Mouse (Mus musculus): ENCODE measurements around the gene Gtf2ird2. TPM values are rescaled to one million over a fixed set of nuclear protein-coding genes. Genes with fewer than 3 reads are reported as not detected.

Gtf2ird2 gene
- polyA plus RNA-seq, 1 experiment: 7.1 TPM

- Histone ChIP-seq H3K27ac (ENCODE audit: insufficient read depth, low read length) (no peak overlapping the region), H3K4me3 (ENCODE audit: insufficient read depth, low read length) (no peak overlapping the region), H3K4me1 (ENCODE audit: control insufficient read depth, insufficient read depth, low read length) (no peaks in the 10 kb centered on the region)
- TF ChIP-seq CTCF (IDR thresholded peaks at IDR 0.05; ENCODE audit: borderline replicate concordance, insufficient read depth, low read length) (no peak), POLR2A (IDR thresholded peaks at IDR 0.05; ENCODE audit: low read depth, low read length) (no peak)
Measured at GRCm38 (mm10) chr5:134241831-134242230, 58.0 kb downstream of the Gtf2ird2 start.

GRCm38 (mm10) chr5:134243661-134244436, 60.0 kb downstream of the Gtf2ird2 start:
- H3K4me3 ChIP-seq (ENCODE audit: insufficient read depth, low read length): no peak overlapping the region
- H3K27ac ChIP-seq (ENCODE audit: insufficient read depth, low read length): no peak overlapping the region
- TF ChIP-seq POLR2A (IDR thresholded peaks at IDR 0.05; ENCODE audit: low read depth, low read length) (no peak), CTCF (IDR thresholded peaks at IDR 0.05; ENCODE audit: borderline replicate concordance, insufficient read depth, low read length) (no peak)
- H3K4me1 ChIP-seq (ENCODE audit: control insufficient read depth, insufficient read depth, low read length): no peaks in the 10 kb centered on the region

- H3K4me3 ChIP-seq (ENCODE audit: insufficient read depth, low read length): no peak overlapping the region
- no peak overlapping the region for H3K27ac ChIP-seq (ENCODE audit: insufficient read depth, low read length)
- no peak for TF ChIP-seq CTCF (IDR thresholded peaks at IDR 0.05; ENCODE audit: borderline replicate concordance, insufficient read depth, low read length)
- no peak for TF ChIP-seq POLR2A (IDR thresholded peaks at IDR 0.05; ENCODE audit: low read depth, low read length)
- H3K4me1 ChIP-seq (ENCODE audit: control insufficient read depth, insufficient read depth, low read length): no peaks in the 10 kb centered on the region
Measured at GRCm38 (mm10) chr5:134244890-134245289, 61.1 kb downstream of the Gtf2ird2 start.

GRCm38 (mm10) chr5:134246146-134246545, 62.3 kb downstream of the Gtf2ird2 start:
- TF ChIP-seq POLR2A (IDR thresholded peaks at IDR 0.05; ENCODE audit: low read depth, low read length) (no peak), CTCF (IDR thresholded peaks at IDR 0.05; ENCODE audit: borderline replicate concordance, insufficient read depth, low read length) (no peak)
- Histone ChIP-seq H3K4me3 (ENCODE audit: insufficient read depth, low read length) (no peak overlapping the region), H3K27ac (ENCODE audit: insufficient read depth, low read length) (no peak overlapping the region), H3K4me1 (ENCODE audit: control insufficient read depth, insufficient read depth, low read length) (no peaks in the 10 kb centered on the region)

DNA sequence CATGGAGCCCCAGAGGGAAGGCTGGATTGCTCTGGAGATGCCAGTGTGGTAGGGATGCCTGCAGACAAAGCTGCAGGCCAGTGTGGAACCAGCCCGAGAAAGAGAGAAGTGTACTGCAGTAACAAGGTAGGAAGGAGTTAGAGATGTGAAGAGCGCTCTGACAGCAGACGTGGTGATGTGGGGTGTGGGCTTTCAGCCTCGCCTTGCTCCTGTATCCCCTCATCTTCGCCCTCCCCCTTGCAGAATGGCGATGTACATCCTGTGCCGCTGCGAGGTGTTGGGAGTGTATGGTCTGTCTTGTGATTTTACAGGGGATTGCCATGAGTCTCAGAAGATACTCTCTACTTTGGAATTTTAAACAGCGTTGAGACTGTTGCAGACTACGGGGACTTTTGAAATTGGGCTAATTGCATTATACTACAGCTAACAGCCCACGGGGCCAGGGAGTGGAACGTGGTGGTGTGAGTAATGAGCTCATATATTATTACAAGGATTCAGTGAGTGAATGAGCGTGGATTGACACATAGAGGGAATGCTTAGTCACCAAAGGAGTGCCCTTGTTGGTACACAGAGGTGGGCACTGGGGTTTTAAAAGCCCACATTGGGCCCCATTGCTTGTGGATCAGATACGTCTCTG, 64.9 kb downstream of the Gtf2ird2 start:
- no peak for TF ChIP-seq POLR2A (IDR thresholded peaks at IDR 0.05; ENCODE audit: low read depth, low read length)
- no peak for TF ChIP-seq CTCF (IDR thresholded peaks at IDR 0.05; ENCODE audit: borderline replicate concordance, insufficient read depth, low read length)
- no peak overlapping the region for H3K27ac ChIP-seq (ENCODE audit: insufficient read depth, low read length)
- H3K4me3 ChIP-seq (ENCODE audit: insufficient read depth, low read length): no peak overlapping the region
- no peaks in the 10 kb centered on the region for H3K4me1 ChIP-seq (ENCODE audit: control insufficient read depth, insufficient read depth, low read length)

DNA sequence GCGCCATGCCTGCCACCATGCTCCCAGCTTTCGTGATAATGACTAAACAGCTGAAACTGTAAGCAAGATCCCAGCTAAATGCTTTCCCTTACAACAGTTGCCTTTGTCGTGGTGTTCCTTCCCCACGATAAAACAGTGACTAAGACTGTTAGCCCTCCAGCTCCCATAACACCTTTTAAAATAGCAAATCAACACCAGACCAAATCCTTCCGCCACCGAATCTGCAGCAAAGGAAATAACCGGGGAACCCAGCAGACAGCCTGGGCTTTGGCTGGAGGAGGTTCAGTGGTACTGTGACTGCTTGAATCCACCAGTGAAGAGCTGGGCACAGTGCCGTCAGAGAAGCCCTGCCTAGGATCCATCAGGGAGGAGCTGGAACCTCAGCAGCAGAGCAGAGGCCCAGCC, 65.4 kb downstream of the Gtf2ird2 start:
- H3K27ac ChIP-seq (ENCODE audit: insufficient read depth, low read length): no peak overlapping the region; the same call in 1 of the 2 replicates
- H3K4me3 ChIP-seq (ENCODE audit: insufficient read depth, low read length): no peak overlapping the region
- H3K4me1 ChIP-seq (ENCODE audit: control insufficient read depth, insufficient read depth, low read length): no peaks in the 10 kb centered on the region
- no peak for TF ChIP-seq POLR2A (IDR thresholded peaks at IDR 0.05; ENCODE audit: low read depth, low read length)
- TF ChIP-seq CTCF (IDR thresholded peaks at IDR 0.05; ENCODE audit: borderline replicate concordance, insufficient read depth, low read length): no peak

- TF ChIP-seq POLR2A (IDR thresholded peaks at IDR 0.05; ENCODE audit: low read depth, low read length) (no peak), CTCF (IDR thresholded peaks at IDR 0.05; ENCODE audit: borderline replicate concordance, insufficient read depth, low read length) (no peak)
- Histone ChIP-seq H3K4me3 (ENCODE audit: insufficient read depth, low read length) (no peak overlapping the region), H3K27ac (ENCODE audit: insufficient read depth, low read length) (no peak overlapping the region), H3K4me1 (ENCODE audit: control insufficient read depth, insufficient read depth, low read length) (no peaks in the 10 kb centered on the region)
Measured at GRCm38 (mm10) chr5:134250601-134251000, 66.8 kb downstream of the Gtf2ird2 start.

DNA sequence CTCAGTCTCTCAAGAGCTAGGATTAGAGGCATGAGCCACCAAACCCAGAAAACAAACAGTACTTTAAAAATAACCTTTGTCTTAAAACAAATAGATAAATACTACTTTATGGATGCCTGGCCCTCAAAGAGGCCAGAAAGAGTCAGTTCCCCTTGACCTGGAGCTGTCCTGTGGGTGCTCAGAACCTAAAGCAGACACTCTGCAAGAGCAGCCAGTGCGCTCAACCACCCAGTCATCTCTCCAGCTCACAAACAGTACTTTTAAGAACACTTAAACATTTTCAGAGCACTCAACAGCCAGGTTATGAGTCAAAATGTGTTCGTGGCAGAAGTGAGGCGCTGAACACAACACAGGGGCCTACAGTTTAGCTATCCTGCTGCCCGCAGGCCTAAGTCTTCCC, 67.3 kb downstream of the Gtf2ird2 start:
- no peaks in the 10 kb centered on the region for H3K4me1 ChIP-seq (ENCODE audit: control insufficient read depth, insufficient read depth, low read length)
- H3K4me3 ChIP-seq (ENCODE audit: insufficient read depth, low read length): no peak overlapping the region
- H3K27ac ChIP-seq (ENCODE audit: insufficient read depth, low read length): no peak overlapping the region
- TF ChIP-seq CTCF (IDR thresholded peaks at IDR 0.05; ENCODE audit: borderline replicate concordance, insufficient read depth, low read length) (no peak), POLR2A (IDR thresholded peaks at IDR 0.05; ENCODE audit: low read depth, low read length) (no peak)

DNA sequence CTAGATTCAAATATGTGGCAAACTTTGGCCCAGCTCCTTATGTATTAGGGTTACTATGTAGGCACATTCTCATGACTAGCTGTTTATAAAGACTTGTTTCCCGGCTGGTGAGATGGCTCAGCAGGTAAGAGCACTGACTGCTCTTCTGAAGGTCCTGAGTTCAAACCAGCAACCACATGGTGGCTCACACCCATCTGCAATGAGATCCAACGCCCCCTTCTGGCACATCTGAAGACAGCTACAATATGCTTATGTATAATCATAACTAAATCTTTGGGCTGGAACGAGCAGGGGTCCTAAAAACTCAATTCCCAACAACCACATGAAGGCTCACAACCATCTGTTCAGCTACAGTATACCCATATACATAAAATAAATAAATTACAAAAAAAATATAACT, 70.0 kb downstream of the Gtf2ird2 start:
- Histone ChIP-seq H3K4me1 (ENCODE audit: control insufficient read depth, insufficient read depth, low read length) (no peaks in the 10 kb centered on the region), H3K27ac (ENCODE audit: insufficient read depth, low read length) (no peak overlapping the region), H3K4me3 (ENCODE audit: insufficient read depth, low read length) (no peak overlapping the region)
- no peak for TF ChIP-seq CTCF (IDR thresholded peaks at IDR 0.05; ENCODE audit: borderline replicate concordance, insufficient read depth, low read length)

GRCm38 (mm10) chr5:134255294-134255693, 71.5 kb downstream of the Gtf2ird2 start:
- H3K27ac ChIP-seq (ENCODE audit: insufficient read depth, low read length): no peak overlapping the region
- TF ChIP-seq POLR2A (IDR thresholded peaks at IDR 0.05; ENCODE audit: low read depth, low read length) (no peak), CTCF (IDR thresholded peaks at IDR 0.05; ENCODE audit: borderline replicate concordance, insufficient read depth, low read length) (no peak)

More at GRCm38 (mm10) chr5:134255294-134255693, 71.5 kb downstream of the Gtf2ird2 start:
- Histone ChIP-seq H3K4me1 (ENCODE audit: control insufficient read depth, insufficient read depth, low read length) (no peaks in the 10 kb centered on the region), H3K4me3 (ENCODE audit: insufficient read depth, low read length) (no peak overlapping the region)

All from embryonic fibroblast, embryonic 13.5 days (primary cell).